Mouse (Mus musculus): Measurements from ENCODE around the gene Timp4. TPM values are rescaled to one million over a fixed set of nuclear protein-coding genes. Genes with fewer than 3 reads are reported as not detected.
"Not testable (repeated sequence)": the region's sequence is repeated elsewhere in the genome, so short reads cannot be mapped to it uniquely, and the experiment has no call there.

Gene Timp4
- polyA plus RNA-seq, 1 experiment from 2014 or later, result 0.23 TPM

DNA sequence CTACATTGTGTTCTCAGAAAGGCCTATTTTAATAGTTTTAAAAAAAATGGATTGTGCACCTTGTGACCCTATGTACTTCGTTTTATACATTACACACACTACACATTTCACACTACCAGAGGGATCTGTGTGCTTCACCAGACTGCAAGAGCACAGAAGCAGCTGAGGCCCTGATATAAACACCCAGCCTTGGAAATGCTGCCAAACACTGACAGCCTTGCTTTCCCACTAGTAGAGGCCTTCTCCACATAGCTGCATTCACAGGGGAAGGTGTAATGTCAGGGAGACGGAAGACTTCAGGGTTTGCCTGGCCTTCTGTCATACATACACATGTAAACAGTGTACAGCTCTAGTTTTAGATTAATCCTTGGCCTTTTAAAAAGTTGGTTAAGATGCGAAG is 3.2 kb upstream of the Timp4 start:
- Histone ChIP-seq H3K9me3 (no peaks in the 10 kb centered on the region), H3K27ac (no peak overlapping the region), H3K27me3 (no peaks in the 10 kb centered on the region), H3K4me3 (replicated peaks) (no peak overlapping the region), H3K9ac (replicated peaks) (no peak overlapping the region), H3K36me3 (no peaks in the 10 kb centered on the region), H3K4me2 (no peak overlapping the region), H3K4me1 (replicated peaks) (peaks cover 13% of the 10 kb centered on the region)
- 87% methylated on average over 3 of the region's 3 CpGs for WGBS
- ATAC-seq (ENCODE audit: insufficient number of reproducible peaks, insufficient read depth, low FRiP score, low TSS enrichment, low read depth), result no peak

DNA sequence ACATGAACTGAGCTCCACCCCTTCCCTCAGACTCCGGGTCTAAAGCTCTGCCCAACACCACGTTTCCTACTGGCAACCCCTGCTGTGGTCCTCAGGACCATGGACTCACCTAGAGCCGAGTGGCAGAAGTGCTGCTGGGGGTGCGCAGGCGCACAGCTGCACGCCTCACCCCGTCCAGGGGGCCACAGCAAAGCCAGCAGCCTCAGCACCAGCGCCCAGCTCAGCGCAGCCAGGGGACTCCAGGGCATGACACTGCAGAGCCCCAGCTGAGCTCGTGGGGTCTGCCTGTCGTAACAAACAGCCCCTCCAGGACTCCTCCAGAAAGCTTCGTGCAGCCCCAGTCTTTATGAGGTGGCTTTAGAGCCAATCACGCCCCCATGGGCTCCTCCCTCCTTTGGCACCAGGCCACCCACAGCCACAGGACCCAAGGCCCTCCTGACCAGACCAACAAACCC is 447 bp downstream of the Timp4 start:
- Histone ChIP-seq H3K4me1 (replicated peaks) (peaks cover 17% of the 10 kb centered on the region), H3K36me3 (no peaks in the 10 kb centered on the region), H3K4me3 (replicated peaks) (peak overlapping the region; percentile 29), H3K9ac (replicated peaks) (0 out of 2 replicates have a peak overlapping the region, but pooled peaks have one; percentile 31), H3K27ac (0 out of 2 replicates have a peak overlapping the region, but pooled peaks have one; percentile 7), H3K4me2 (peak overlapping the region; percentile 62), H3K9me3 (no peaks in the 10 kb centered on the region), H3K27me3 (no peaks in the 10 kb centered on the region)
- ATAC-seq (ENCODE audit: insufficient number of reproducible peaks, insufficient read depth, low FRiP score, low TSS enrichment, low read depth), result peak; percentile 47; the same call in 1 of the 2 replicates
- WGBS, result 2% methylated on average over 13 of the region's 13 CpGs

DNA sequence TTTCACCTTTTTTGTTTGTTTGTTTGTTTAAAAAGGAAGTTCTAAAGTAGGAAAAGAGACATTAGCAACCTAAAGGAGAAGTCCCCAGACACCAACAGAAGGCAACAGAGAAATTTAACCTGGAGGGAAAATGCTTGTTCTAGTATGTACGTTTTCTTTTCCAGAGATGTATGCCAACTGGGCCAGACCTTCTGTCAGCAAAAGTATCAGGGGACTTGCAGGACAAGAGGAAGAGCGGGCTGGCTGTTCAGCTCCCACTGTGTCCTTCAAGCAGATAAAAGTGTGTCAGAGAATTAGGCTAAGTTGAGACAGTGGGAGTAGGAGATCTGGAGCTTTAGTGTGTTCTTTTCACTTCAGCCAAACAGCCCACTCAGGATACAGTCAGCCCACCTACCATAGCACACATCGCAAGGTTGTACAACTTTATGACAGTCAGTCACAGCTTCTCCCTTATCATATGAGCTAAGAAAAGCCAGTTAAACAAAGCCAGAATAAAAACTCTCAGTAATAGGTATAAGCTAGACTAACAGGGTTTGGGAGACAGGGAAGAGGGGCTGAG is 6.4 kb downstream of the Timp4 start:
- H3K27me3 ChIP-seq, result no peaks in the 10 kb centered on the region
- no peaks in the 10 kb centered on the region for H3K9me3 ChIP-seq
- no peak overlapping the region for H3K4me3 ChIP-seq (replicated peaks)
- 0 out of 2 replicates have a peak, but pooled peaks cover 4% of the 10 kb centered on the region for H3K4me1 ChIP-seq (replicated peaks)
- 81% methylated on average over 3 of the region's 3 CpGs for WGBS
- no peaks in the 10 kb centered on the region for H3K36me3 ChIP-seq
- H3K9ac ChIP-seq (replicated peaks), result no peak overlapping the region
- no peak overlapping the region for H3K27ac ChIP-seq
- ATAC-seq (ENCODE audit: insufficient number of reproducible peaks, insufficient read depth, low FRiP score, low TSS enrichment, low read depth), result no peak
- H3K4me2 ChIP-seq, result no peak overlapping the region

DNA sequence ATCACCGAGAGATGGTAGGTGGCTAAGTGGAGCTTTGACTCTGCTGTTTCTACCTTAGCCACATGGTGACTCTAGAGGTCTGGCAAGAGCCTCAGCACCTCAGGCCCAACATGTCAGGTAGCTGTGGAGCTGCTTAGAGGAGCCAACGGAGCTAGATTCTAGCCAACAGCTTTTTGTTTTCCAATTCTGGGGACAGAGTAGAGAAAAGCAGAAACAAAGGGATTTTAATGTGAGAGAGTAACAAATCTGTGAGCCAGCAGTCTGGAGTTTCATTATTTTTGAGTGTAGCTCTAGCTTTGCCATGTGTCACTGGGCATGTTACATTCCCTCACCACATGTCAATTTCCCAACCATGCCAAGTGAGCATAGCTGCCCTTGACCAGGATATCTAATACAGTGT is 7.8 kb downstream of the Timp4 start:
- Histone ChIP-seq H3K9ac (replicated peaks) (no peak overlapping the region), H3K27me3 (no peaks in the 10 kb centered on the region), H3K4me2 (no peak overlapping the region), H3K9me3 (no peaks in the 10 kb centered on the region), H3K36me3 (no peaks in the 10 kb centered on the region), H3K4me3 (replicated peaks) (no peak overlapping the region), H3K27ac (no peak overlapping the region), H3K4me1 (replicated peaks) (0 out of 2 replicates have a peak, but pooled peaks cover 4% of the 10 kb centered on the region)
- 65% methylated on average over 2 of the region's 2 CpGs for WGBS
- no peak for ATAC-seq (ENCODE audit: insufficient number of reproducible peaks, insufficient read depth, low FRiP score, low TSS enrichment, low read depth)

DNA sequence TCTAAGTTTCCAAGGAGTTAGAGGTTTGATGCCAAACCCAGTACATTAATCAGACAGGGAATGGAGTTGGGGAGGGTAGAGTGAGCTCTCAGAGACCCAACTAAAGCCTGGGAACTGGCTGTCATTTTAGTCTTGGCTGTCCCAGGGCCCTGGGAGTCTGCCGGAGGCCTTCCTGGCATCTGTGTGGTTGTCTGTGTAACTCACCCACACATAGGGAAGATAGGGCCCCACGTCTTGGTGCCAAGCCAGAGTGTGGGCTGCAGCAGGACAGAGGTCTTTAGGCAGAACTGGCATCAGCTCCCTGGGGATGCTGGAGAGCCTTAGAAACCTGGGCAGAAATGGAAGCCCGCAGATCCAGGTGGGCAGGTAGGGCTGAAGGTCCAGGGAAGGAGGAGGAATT is 10.1 kb downstream of the Timp4 start:
- Histone ChIP-seq H3K9ac (replicated peaks) (no peak overlapping the region), H3K4me1 (replicated peaks) (no peaks in the 10 kb centered on the region), H3K4me2 (no peak overlapping the region), H3K27ac (no peak overlapping the region), H3K9me3 (no peaks in the 10 kb centered on the region), H3K4me3 (replicated peaks) (no peak overlapping the region), H3K27me3 (no peaks in the 10 kb centered on the region), H3K36me3 (no peaks in the 10 kb centered on the region)
- no peak for ATAC-seq (ENCODE audit: insufficient number of reproducible peaks, insufficient read depth, low FRiP score, low TSS enrichment, low read depth)
- 90% methylated on average over 3 of the region's 3 CpGs for WGBS

DNA sequence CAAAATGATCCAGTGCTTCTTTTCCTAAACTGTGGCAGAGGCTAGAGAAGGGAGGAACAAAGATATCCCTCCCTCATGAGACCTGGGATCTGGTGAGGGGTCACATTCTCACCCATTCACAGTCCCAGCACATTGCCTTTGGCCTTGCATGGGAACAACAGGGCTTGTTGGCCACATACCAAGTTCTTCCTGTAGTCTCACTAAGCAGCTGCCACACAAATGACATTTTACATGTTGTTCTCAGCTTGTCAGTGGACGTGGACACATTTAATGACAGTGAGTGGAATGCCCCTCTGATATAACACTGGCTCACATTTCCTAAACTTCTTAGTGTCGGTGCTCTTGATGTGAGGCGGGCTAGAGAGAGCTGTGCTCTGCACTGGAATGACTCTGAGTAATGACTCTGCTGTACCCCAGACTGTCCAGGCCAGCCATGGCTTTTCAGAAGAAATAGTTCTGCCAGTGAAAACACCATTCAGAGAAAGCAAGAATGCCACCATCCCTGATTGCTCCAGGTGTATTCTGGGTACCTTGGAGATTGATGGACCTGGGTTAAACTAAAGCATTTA is 10.8 kb downstream of the Timp4 start:
- Histone ChIP-seq H3K4me1 (replicated peaks) (no peaks in the 10 kb centered on the region), H3K27ac (no peak overlapping the region), H3K36me3 (no peaks in the 10 kb centered on the region), H3K4me3 (replicated peaks) (no peak overlapping the region), H3K9ac (replicated peaks) (no peak overlapping the region), H3K4me2 (no peak overlapping the region), H3K27me3 (no peaks in the 10 kb centered on the region), H3K9me3 (no peaks in the 10 kb centered on the region)
- WGBS, result 66% methylated on average over 3 of the region's 3 CpGs
- no peak for ATAC-seq (ENCODE audit: insufficient number of reproducible peaks, insufficient read depth, low FRiP score, low TSS enrichment, low read depth)

- not testable (repeated sequence) for H3K4me1 ChIP-seq (replicated peaks); H3K36me3 ChIP-seq; ATAC-seq (ENCODE audit: insufficient number of reproducible peaks, insufficient read depth, low FRiP score, low TSS enrichment, low read depth); H3K4me2 ChIP-seq; H3K9ac ChIP-seq (replicated peaks); H3K27me3 ChIP-seq; H3K4me3 ChIP-seq (replicated peaks); H3K9me3 ChIP-seq; H3K27ac ChIP-seq
- 43% methylated on average over 2 of the region's 2 CpGs for WGBS
Measured at GRCm38 (mm10) chr6:115240431-115240830, 11.6 kb downstream of the Timp4 start.

- no peaks in the 10 kb centered on the region for H3K27me3 ChIP-seq
- no peak overlapping the region for H3K4me3 ChIP-seq (replicated peaks)
- no peak overlapping the region for H3K9ac ChIP-seq (replicated peaks)
- H3K4me2 ChIP-seq, result no peak overlapping the region
- no peak for ATAC-seq (ENCODE audit: insufficient number of reproducible peaks, insufficient read depth, low FRiP score, low TSS enrichment, low read depth)
- no peaks in the 10 kb centered on the region for H3K9me3 ChIP-seq
- no peaks in the 10 kb centered on the region for H3K4me1 ChIP-seq (replicated peaks)
- WGBS, result 78% methylated on average over 7 of the region's 7 CpGs
- H3K36me3 ChIP-seq, result no peaks in the 10 kb centered on the region
- no peak overlapping the region for H3K27ac ChIP-seq
Measured at GRCm38 (mm10) chr6:115239335-115239734, 12.7 kb downstream of the Timp4 start.

- 86% methylated on average over 9 of the region's 9 CpGs for WGBS
- Histone ChIP-seq H3K4me3 (replicated peaks) (no peak overlapping the region), H3K4me2 (no peak overlapping the region), H3K27ac (no peak overlapping the region), H3K36me3 (no peaks in the 10 kb centered on the region), H3K9ac (replicated peaks) (no peak overlapping the region), H3K27me3 (no peaks in the 10 kb centered on the region), H3K4me1 (replicated peaks) (no peaks in the 10 kb centered on the region), H3K9me3 (no peaks in the 10 kb centered on the region)
- ATAC-seq (ENCODE audit: insufficient number of reproducible peaks, insufficient read depth, low FRiP score, low TSS enrichment, low read depth), result no peak
Measured at GRCm38 (mm10) chr6:115238031-115239027, 13.7 kb downstream of the Timp4 start.

DNA sequence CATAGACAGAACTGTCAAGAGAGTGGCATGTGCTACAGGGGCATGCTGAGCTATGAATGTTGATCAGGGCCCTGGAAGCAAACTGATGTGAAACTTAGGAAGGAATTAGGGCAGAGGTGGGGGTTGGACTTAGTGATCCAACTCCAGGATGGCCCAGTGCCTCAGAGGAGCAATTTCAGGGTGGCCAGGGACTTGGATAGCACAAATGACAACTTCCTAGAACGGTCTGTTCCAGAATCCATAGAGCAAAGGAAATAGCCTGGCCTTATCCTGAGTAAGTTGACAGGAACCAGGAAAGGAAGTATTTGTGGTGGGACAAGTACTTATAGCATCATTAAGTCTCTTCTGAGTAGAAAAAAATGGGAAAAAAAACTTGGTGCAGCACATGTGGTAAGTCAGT is 19.4 kb downstream of the Timp4 start:
- no peak overlapping the region for H3K4me3 ChIP-seq (replicated peaks)
- no peak overlapping the region for H3K27ac ChIP-seq
- H3K9ac ChIP-seq (replicated peaks), result no peak overlapping the region
- H3K36me3 ChIP-seq, result no peaks in the 10 kb centered on the region
- WGBS, result 79% methylated on average over 1 of the region's 1 CpGs
- H3K4me2 ChIP-seq, result no peak overlapping the region
- no peaks in the 10 kb centered on the region for H3K4me1 ChIP-seq (replicated peaks)
- no peaks in the 10 kb centered on the region for H3K9me3 ChIP-seq
- H3K27me3 ChIP-seq, result no peaks in the 10 kb centered on the region
- ATAC-seq (ENCODE audit: insufficient number of reproducible peaks, insufficient read depth, low FRiP score, low TSS enrichment, low read depth), result no peak

- Histone ChIP-seq H3K4me2 (no peak overlapping the region), H3K4me3 (replicated peaks) (no peak overlapping the region), H3K4me1 (replicated peaks) (no peaks in the 10 kb centered on the region), H3K9me3 (no peaks in the 10 kb centered on the region), H3K36me3 (no peaks in the 10 kb centered on the region), H3K9ac (replicated peaks) (no peak overlapping the region), H3K27me3 (no peaks in the 10 kb centered on the region), H3K27ac (no peak overlapping the region)
- WGBS, result 79% methylated on average over 4 of the region's 4 CpGs
- ATAC-seq (ENCODE audit: insufficient number of reproducible peaks, insufficient read depth, low FRiP score, low TSS enrichment, low read depth), result no peak
Measured at GRCm38 (mm10) chr6:115231836-115232235, 20.2 kb downstream of the Timp4 start.

Data from limb, embryonic 12.5 days (tissue).